10 mouse cellular contexts compared by ENCODE assay signal in the genomic region with DNA sequence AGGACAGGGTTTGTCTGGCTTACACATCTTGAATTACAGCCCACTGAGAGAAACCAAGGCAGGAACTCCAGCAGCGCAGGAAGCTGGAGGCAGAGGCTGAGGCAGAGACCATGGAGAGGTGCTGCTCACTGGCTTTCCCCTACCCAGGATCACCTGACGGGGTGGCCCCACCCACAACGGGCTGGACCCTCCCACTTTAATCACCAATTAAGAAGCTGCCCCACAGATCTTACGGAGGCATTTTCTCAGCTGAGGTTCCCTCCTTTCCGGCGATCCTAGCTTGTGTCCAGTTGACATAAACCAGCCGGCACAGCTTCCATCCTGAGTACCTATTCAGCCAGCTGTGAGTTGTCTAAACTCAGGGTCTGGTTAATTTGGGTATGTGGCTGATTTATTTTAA. TPM values are rescaled to one million over a fixed set of nuclear protein-coding genes. Genes with fewer than 3 reads are reported as not detected.
DNase-seq lines count a peak whose midpoint lies in the region; ATAC-seq lines count a peak whose summit lies in the region.
"Had no signal": no experiment of that assay in that cellular context is flagged by ENCODE, and none has a peak within 500 bp of the region (broad histone marks: within the 10 kb centered on the region; RNA-seq: fewer than 3 reads in every experiment).

No protein-coding gene starts in this region.

- no peak for DNase-seq in heart, adult 8-10 months (ENCODE audit: low spot score)
- DNase-seq in cerebellum, postnatal 36 days: no peak
- no peak for DNase-seq in frontal cortex, postnatal 36 days (ENCODE audit: low spot score in 2 of 2)
- no peak for DNase-seq in ovary, postnatal 14 days (ENCODE audit: low spot score)

- H3K9ac ChIP-seq in heart, embryonic 14.5 days (ENCODE audit: low read length): no peak overlapping the region; the same call in 1 of the 2 replicates
- H3K9ac ChIP-seq in intestine, embryonic 15.5 days: no peak overlapping the region
- H3K9ac ChIP-seq in liver, embryonic 12.5 days: no peak overlapping the region
- H3K9ac ChIP-seq in stomach, embryonic 16.5 days (ENCODE audit: low read length): peak overlapping the region; percentile 53; the same call in 1 of the 2 replicates

- H3K36me3 ChIP-seq in heart, embryonic 14.5 days (ENCODE audit: control insufficient read depth, insufficient read depth, low read length): no peaks in the 10 kb centered on the region
- no peaks in the 10 kb centered on the region for H3K36me3 ChIP-seq in intestine, embryonic 15.5 days
- H3K36me3 ChIP-seq in liver, embryonic 12.5 days: no peaks in the 10 kb centered on the region
- no peaks in the 10 kb centered on the region for H3K36me3 ChIP-seq in stomach, embryonic 16.5 days (ENCODE audit: control insufficient read depth, insufficient read depth, low read length)

- peak overlapping the region; percentile 26; the same call in 1 of the 2 replicates for H3K4me2 ChIP-seq in heart, embryonic 14.5 days (ENCODE audit: low read length)
- H3K4me2 ChIP-seq in intestine, embryonic 15.5 days (replicated peaks): peak overlapping the region; percentile 40
- H3K4me2 ChIP-seq in liver, embryonic 12.5 days: peak overlapping the region; percentile 47
- peak overlapping the region; percentile 40 for H3K4me2 ChIP-seq in stomach, embryonic 16.5 days (ENCODE audit: low read depth, low read length)

- no peak overlapping the region for H3K4me3 ChIP-seq in heart, embryonic 14.5 days (ENCODE audit: control insufficient read depth in 1 of 2, insufficient read depth in 1 of 2, low read depth in 1 of 2, low read length in 2 of 2)
- no peak overlapping the region; the same call in 1 of the 2 replicates for H3K4me3 ChIP-seq in intestine, embryonic 15.5 days (replicated peaks)
- no peak overlapping the region for H3K4me3 ChIP-seq in liver, embryonic 12.5 days
- peak overlapping the region; percentile 22; the same call in 1 of the 2 replicates for H3K4me3 ChIP-seq in stomach, embryonic 16.5 days (replicated peaks; ENCODE audit: low read length)

- WGBS in heart, embryonic 14.5 days: 17% methylated on average over 7 of the region's 7 CpGs
- WGBS in intestine, embryonic 15.5 days: 13% methylated on average over 7 of the region's 7 CpGs
- 43% methylated on average over 7 of the region's 7 CpGs for WGBS in liver, embryonic 12.5 days (ENCODE audit: insufficient replicate concordance)
- whole genome bisulfite sequencing in stomach, embryonic 16.5 days: 14% methylated on average over 7 of the region's 7 CpGs

- no peaks in the 10 kb centered on the region for H3K9me3 ChIP-seq in heart, embryonic 14.5 days (ENCODE audit: control insufficient read depth, low read length)
- no peaks in the 10 kb centered on the region for H3K9me3 ChIP-seq in intestine, embryonic 15.5 days
- H3K9me3 ChIP-seq in liver, embryonic 12.5 days (replicated peaks): no peaks in the 10 kb centered on the region
- no peaks in the 10 kb centered on the region for H3K9me3 ChIP-seq in stomach, embryonic 16.5 days (replicated peaks; ENCODE audit: control insufficient read depth, low read length)

- peaks cover 9 to 19% of the 10 kb centered on the region in 2 experiments; a peak in 3 of 4 replicates for H3K4me1 ChIP-seq in heart, embryonic 14.5 days (ENCODE audit: control insufficient read depth in 2 of 2, insufficient read depth in 2 of 2, low read length in 2 of 2)
- peaks cover 3% of the 10 kb centered on the region; the same call in 1 of the 2 replicates for H3K4me1 ChIP-seq in intestine, embryonic 15.5 days (replicated peaks)
- peaks cover 47% of the 10 kb centered on the region for H3K4me1 ChIP-seq in liver, embryonic 12.5 days
- H3K4me1 ChIP-seq in stomach, embryonic 16.5 days (ENCODE audit: control insufficient read depth, insufficient read depth, low read length): peaks cover 8% of the 10 kb centered on the region; the same call in 1 of the 2 replicates

- H3K27ac ChIP-seq in heart, embryonic 14.5 days (replicated peaks in 1 of 2; ENCODE audit: control insufficient read depth in 1 of 2, insufficient read depth in 1 of 2, low read depth in 2 of 2, low read length in 2 of 2): no peak overlapping the region
- H3K27ac ChIP-seq in intestine, embryonic 15.5 days: peak overlapping the region; percentile 18; the same call in 1 of the 2 replicates
- no peak overlapping the region for H3K27ac ChIP-seq in liver, embryonic 12.5 days
- H3K27ac ChIP-seq in stomach, embryonic 16.5 days (ENCODE audit: low read length): peak overlapping the region; percentile 30; the same call in 1 of the 2 replicates

- no peak for ATAC-seq in heart, embryonic 14.5 days (ENCODE audit: insufficient number of reproducible peaks, insufficient read depth, low FRiP score, low read depth)
- peak; percentile 84 for ATAC-seq in intestine, embryonic 15.5 days
- ATAC-seq in liver, embryonic 12.5 days: peak; percentile 56; the same call in 1 of the 2 replicates
- peak; percentile 81; the same call in 1 of the 2 replicates for ATAC-seq in stomach, embryonic 16.5 days (ENCODE audit: insufficient read depth, low FRiP score)
- ATAC-seq: CD4-positive, CD25-positive, alpha-beta regulatory T cell, adult 4 months; forebrain, embryonic 14.5 days had no signal

- no peaks in the 10 kb centered on the region for H3K27me3 ChIP-seq in heart, embryonic 14.5 days (ENCODE audit: control insufficient read depth, insufficient read depth, low read length)
- no peaks in the 10 kb centered on the region for H3K27me3 ChIP-seq in intestine, embryonic 15.5 days (replicated peaks)
- H3K27me3 ChIP-seq in liver, embryonic 12.5 days (replicated peaks): no peaks in the 10 kb centered on the region
- no peaks in the 10 kb centered on the region for H3K27me3 ChIP-seq in stomach, embryonic 16.5 days (ENCODE audit: control insufficient read depth, insufficient read depth, low read length)

RNA-seq across cellular contexts. Expression of gene Med9, which starts 26.7 kb away (rescaled TPM):
- polyA plus RNA-seq in heart, embryonic 14.5 days (2014; fragmentation: Nextera tagmentation; extraction: Ambion mirVana): 46.7 and 47.6 TPM in 2 replicates
- 10 to 100 TPM; 24.0 to 33.6 (median 30.4) TPM for total RNA-seq in heart, adult 8-10 months (2022)
- 34.5 and 35.6 TPM in 2 replicates for polyA plus RNA-seq in intestine, embryonic 15.5 days (2015; fragmentation: Nextera tagmentation; extraction: Ambion mirVana)
- polyA plus RNA-seq in liver, embryonic 12.5 days (2016; fragmentation: Nextera tagmentation; extraction: Ambion mirVana): 29.5 and 30.1 TPM in 2 replicates
- polyA plus RNA-seq in stomach, embryonic 16.5 days (2015; fragmentation: Nextera tagmentation; extraction: Ambion mirVana): 33.5 and 35.7 TPM in 2 replicates

RNA-seq across cellular contexts. Expression of gene Rasd1, which starts 43.5 kb away (rescaled TPM):
- polyA plus RNA-seq in heart, embryonic 14.5 days (2014; fragmentation: Nextera tagmentation; extraction: Ambion mirVana): 8.1 and 8.3 TPM in 2 replicates
- 1 to 10 TPM; 3.8 to 8.3 (median 5.3) TPM for total RNA-seq in heart, adult 8-10 months (2022)
- polyA plus RNA-seq in intestine, embryonic 15.5 days (2015; fragmentation: Nextera tagmentation; extraction: Ambion mirVana): 2.1 and 2.6 TPM in 2 replicates
- polyA plus RNA-seq in liver, embryonic 12.5 days (2016; fragmentation: Nextera tagmentation; extraction: Ambion mirVana): 0.97 and 1.2 TPM in 2 replicates
- 2.5 and 2.7 TPM in 2 replicates for polyA plus RNA-seq in stomach, embryonic 16.5 days (2015; fragmentation: Nextera tagmentation; extraction: Ambion mirVana)

Comparison
In these comparisons a context has a peak if more than half of its experiments do, and no peak if none do; other contexts are left out.
1. H3K27ac ChIP-seq: peak in intestine, embryonic 15.5 days (single experiment) and stomach, embryonic 16.5 days (single experiment); none in heart, embryonic 14.5 days (0 of 2) and liver, embryonic 12.5 days (single experiment).
2. Peak in every context shown above with its lines, with median percentiles within 50 percentile points of each other: H3K4me2 ChIP-seq.